Mouse (Mus musculus): ENCODE data around the gene Trappc5. TPM values are rescaled to one million over a fixed set of nuclear protein-coding genes. Genes with fewer than 3 reads are reported as not detected.

Gene Trappc5
- 47.2 and 48.8 TPM in 2 replicates for polyA plus RNA-seq (2016; fragmentation: Nextera tagmentation; extraction: Ambion mirVana)

DNA sequence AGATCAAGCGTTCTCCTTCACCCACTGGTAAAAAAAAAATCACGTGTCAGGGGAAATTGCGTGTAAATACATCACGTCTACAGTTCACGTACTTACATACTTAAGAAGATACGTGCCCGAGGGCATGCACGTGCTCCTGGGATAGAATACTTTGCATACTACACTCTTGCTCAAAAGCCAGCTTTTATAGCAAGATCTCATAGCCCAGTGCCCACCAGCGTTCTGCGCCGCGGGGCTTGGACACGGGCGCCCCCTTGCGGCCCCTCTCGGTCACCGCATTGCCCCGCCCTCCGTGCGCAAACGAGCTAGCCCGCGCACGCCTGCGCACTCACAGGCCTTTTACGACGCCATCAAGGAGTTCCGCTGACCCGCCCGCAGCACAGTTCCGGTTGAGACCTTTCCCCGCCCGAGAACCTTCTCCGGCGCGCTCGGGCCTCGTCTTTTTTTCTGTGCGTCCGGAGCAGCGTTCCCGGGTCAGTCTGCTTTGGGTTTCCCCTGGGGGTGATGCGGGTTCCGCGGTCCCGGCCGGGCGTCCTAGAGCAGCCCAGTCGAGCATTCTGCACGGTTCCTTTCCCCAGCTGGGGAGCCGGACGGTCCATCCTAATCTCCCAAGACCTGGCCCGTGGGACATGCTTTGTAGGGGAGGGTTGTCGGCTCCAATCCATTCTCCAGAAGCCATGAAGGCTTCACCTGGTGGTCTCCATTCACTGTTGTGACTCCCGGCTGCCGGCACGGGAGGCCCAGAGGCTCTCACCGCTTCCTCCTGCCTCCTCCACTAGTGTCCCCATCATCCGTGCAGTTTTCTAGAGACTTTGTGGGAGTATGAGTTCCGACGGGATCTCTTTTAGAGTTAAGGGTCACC, at the start of gene Trappc5:
Trappc5 (plus strand) TSS at position 169 of the 862 bp plus-strand sequence.
- Histone ChIP-seq H3K4me1 (peaks cover 22% of the 10 kb centered on the region), H3K9me3 (replicated peaks) (no peaks in the 10 kb centered on the region), H3K27ac (replicated peaks) (peak within 1 kb of the TSS; percentile 95), H3K27me3 (ENCODE audit: low read depth, poor library complexity, severe bottlenecking) (no peaks in the 10 kb centered on the region), H3K4me3 (peak within 1 kb of the TSS; percentile 89), H3K36me3 (peaks cover 30% of the 10 kb centered on the region)
- 2% methylated on average over 61 of the region's 61 CpGs for WGBS
- peak; percentile 93 for DNase-seq (ENCODE audit: low spot score)

DNA sequence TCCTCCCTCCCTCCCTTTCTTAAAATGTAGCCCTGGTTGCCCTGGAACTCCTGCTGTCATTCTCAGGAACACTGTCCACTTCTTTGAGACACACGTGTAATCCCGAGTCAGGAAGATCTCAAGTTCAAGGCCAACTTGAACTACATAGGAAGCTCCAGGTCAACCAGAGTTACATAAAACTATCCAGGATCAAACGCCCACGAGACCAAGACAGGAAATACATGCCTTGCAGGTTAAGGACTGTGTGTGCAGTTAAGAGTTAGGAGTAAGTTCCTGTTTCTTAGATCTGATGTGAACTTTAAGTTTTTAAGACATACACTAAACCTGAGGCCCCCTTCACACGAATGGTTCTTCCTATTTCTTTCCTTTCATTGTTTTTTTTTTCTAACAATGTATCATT, 49.1 kb upstream of the Trappc5 start:
- no peak for DNase-seq (ENCODE audit: low spot score)
- peaks cover 17% of the 10 kb centered on the region for H3K27me3 ChIP-seq (ENCODE audit: low read depth, poor library complexity, severe bottlenecking)
- H3K36me3 ChIP-seq: no peaks in the 10 kb centered on the region; the same call in 1 of the 2 replicates
- H3K27ac ChIP-seq (replicated peaks): no peak overlapping the region
- no peaks in the 10 kb centered on the region for H3K9me3 ChIP-seq (replicated peaks)
- no peak overlapping the region for H3K4me3 ChIP-seq
- 69% methylated on average over 5 of the region's 5 CpGs for WGBS
- peaks cover 18% of the 10 kb centered on the region for H3K4me1 ChIP-seq

- no peaks in the 10 kb centered on the region; the same call in 1 of the 2 replicates for H3K36me3 ChIP-seq
- WGBS: 28% methylated on average over 5 of the region's 5 CpGs
- H3K27ac ChIP-seq (replicated peaks): no peak overlapping the region
- DNase-seq (ENCODE audit: low spot score): no peak
- peaks cover 17% of the 10 kb centered on the region for H3K27me3 ChIP-seq (ENCODE audit: low read depth, poor library complexity, severe bottlenecking)
- peaks cover 13% of the 10 kb centered on the region for H3K4me1 ChIP-seq
- no peaks in the 10 kb centered on the region for H3K9me3 ChIP-seq (replicated peaks)
- H3K4me3 ChIP-seq: no peak overlapping the region
These were observed 48.1 kb upstream of the Trappc5 start for GRCm38 (mm10) chr8:3628014-3628413.

- peak; percentile 48 for DNase-seq (ENCODE audit: low spot score)
- Histone ChIP-seq H3K36me3 (peaks cover 1% of the 10 kb centered on the region; the same call in 1 of the 2 replicates), H3K27ac (replicated peaks) (peak within 1 kb of the TSS; percentile 77), H3K9me3 (replicated peaks) (no peaks in the 10 kb centered on the region), H3K27me3 (ENCODE audit: low read depth, poor library complexity, severe bottlenecking) (peaks cover 17% of the 10 kb centered on the region), H3K4me3 (peak within 1 kb of the TSS; percentile 67), H3K4me1 (peaks cover 13% of the 10 kb centered on the region)
- WGBS: 6% methylated on average over 47 of the region's 47 CpGs
These were observed 45.2 kb upstream of the Trappc5 start, which contains the start of gene Stxbp2 for GRCm38 (mm10) chr8:3630647-3631477. Stxbp2 (plus strand) TSS chr8:3630955.

GRCm38 (mm10) chr8:3631478-3631875, 44.6 kb upstream of the Trappc5 start:
- Histone ChIP-seq H3K9me3 (replicated peaks) (no peaks in the 10 kb centered on the region), H3K27ac (replicated peaks) (peak overlapping the region; percentile 77), H3K4me1 (peaks cover 13% of the 10 kb centered on the region), H3K27me3 (ENCODE audit: low read depth, poor library complexity, severe bottlenecking) (peaks cover 17% of the 10 kb centered on the region), H3K4me3 (peak overlapping the region; percentile 67), H3K36me3 (peaks cover 7% of the 10 kb centered on the region; the same call in 1 of the 2 replicates)
- WGBS: 23% methylated on average over 8 of the region's 8 CpGs
- DNase-seq (ENCODE audit: low spot score): no peak

DNA sequence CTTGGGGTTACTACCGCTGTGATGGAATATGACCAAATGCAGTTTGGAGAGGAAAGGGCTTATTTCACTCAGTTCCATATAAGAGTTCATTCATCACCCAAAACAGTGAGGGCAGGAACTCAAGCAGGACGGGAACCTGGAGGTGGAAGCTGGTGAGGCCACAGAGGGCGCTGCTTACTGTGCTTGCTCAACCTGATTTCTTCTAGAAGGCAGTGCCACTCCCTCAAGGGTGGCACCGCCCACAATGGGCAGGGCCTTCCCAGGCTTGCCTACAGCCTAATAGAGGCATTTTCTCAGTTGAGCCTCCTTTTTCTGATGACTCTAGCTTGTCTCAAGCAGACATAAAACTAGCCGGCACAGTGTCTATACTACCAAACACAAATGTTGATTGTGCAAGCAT, 30.3 kb upstream of the Trappc5 start:
- WGBS: 22% methylated on average over 5 of the region's 5 CpGs
- H3K9me3 ChIP-seq (replicated peaks): no peaks in the 10 kb centered on the region

GRCm38 (mm10) chr8:3646824-3647531, 29.1 kb upstream of the Trappc5 start:
- Histone ChIP-seq H3K9me3 (replicated peaks) (no peaks in the 10 kb centered on the region), H3K4me1 (no peaks in the 10 kb centered on the region), H3K27me3 (ENCODE audit: low read depth, poor library complexity, severe bottlenecking) (no peaks in the 10 kb centered on the region), H3K4me3 (no peak overlapping the region), H3K36me3 (no peaks in the 10 kb centered on the region), H3K27ac (replicated peaks) (no peak overlapping the region)
- DNase-seq (ENCODE audit: low spot score): no peak
- 86% methylated on average over 6 of the region's 6 CpGs for WGBS

More for the DNA sequence above, 30.3 kb upstream of the Trappc5 start:
- Histone ChIP-seq H3K27me3 (ENCODE audit: low read depth, poor library complexity, severe bottlenecking) (no peaks in the 10 kb centered on the region), H3K36me3 (no peaks in the 10 kb centered on the region), H3K4me3 (no peak overlapping the region), H3K4me1 (no peaks in the 10 kb centered on the region), H3K27ac (replicated peaks) (no peak overlapping the region)
- no peak for DNase-seq (ENCODE audit: low spot score)

GRCm38 (mm10) chr8:3647561-3647960, 28.5 kb upstream of the Trappc5 start:
- H3K27me3 ChIP-seq (ENCODE audit: low read depth, poor library complexity, severe bottlenecking): no peaks in the 10 kb centered on the region
- H3K4me3 ChIP-seq: no peak overlapping the region
- DNase-seq (ENCODE audit: low spot score): no peak
- no peaks in the 10 kb centered on the region for H3K9me3 ChIP-seq (replicated peaks)
- 76% methylated on average over 4 of the region's 4 CpGs for WGBS
- no peaks in the 10 kb centered on the region for H3K36me3 ChIP-seq
- no peak overlapping the region for H3K27ac ChIP-seq (replicated peaks)
- no peaks in the 10 kb centered on the region for H3K4me1 ChIP-seq

DNA sequence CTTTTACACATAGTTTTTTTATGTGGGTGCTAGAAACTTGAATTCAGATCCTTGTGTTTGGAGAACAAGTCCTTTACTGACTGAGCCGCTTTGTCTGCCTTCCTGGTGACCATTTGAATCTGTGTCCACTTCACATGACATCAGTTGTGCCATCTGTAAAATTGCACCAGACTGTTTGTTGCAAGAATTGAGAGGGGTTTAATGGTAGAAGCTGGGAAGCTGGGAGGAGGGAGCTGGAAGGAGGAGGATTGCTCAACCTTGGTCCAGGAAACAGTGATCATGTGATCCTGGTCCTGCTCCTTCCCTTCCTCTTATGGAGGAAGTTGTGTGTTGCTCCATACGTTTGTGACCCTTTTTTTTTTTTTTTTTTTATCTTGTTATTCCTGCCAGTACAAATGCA, 27.8 kb upstream of the Trappc5 start:
- no peak for DNase-seq (ENCODE audit: low spot score)
- Histone ChIP-seq H3K27ac (replicated peaks) (no peak overlapping the region), H3K9me3 (replicated peaks) (no peaks in the 10 kb centered on the region), H3K4me3 (no peak overlapping the region), H3K27me3 (ENCODE audit: low read depth, poor library complexity, severe bottlenecking) (no peaks in the 10 kb centered on the region), H3K4me1 (no peaks in the 10 kb centered on the region), H3K36me3 (no peaks in the 10 kb centered on the region)
- 72% methylated on average over 2 of the region's 2 CpGs for WGBS

DNA sequence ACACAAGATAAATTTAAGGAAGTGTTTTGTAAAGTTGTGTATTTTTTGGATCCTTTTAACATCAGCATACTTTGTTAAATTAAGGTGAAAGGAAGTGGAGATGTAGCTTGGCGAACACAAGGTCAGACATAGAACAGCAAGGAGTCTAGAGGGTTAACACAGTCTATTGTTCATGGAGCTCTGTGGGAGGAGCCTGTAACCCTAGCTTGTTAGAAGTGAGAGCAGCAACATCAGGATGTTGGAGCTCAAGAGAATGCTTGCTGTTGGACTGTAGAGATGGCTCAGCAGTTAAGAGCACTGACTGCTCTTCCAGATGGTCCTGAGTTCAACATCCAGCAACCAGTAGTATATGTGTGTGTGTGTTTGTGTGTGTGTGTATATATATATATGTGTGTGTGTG, 27.1 kb upstream of the Trappc5 start:
- WGBS: 44% methylated on average over 1 of the region's 1 CpGs
- DNase-seq (ENCODE audit: low spot score): no peak
- no peaks in the 10 kb centered on the region for H3K4me1 ChIP-seq
- no peak overlapping the region for H3K4me3 ChIP-seq
- H3K27ac ChIP-seq (replicated peaks): no peak overlapping the region
- H3K27me3 ChIP-seq (ENCODE audit: low read depth, poor library complexity, severe bottlenecking): no peaks in the 10 kb centered on the region
- H3K9me3 ChIP-seq (replicated peaks): no peaks in the 10 kb centered on the region
- no peaks in the 10 kb centered on the region for H3K36me3 ChIP-seq

DNA sequence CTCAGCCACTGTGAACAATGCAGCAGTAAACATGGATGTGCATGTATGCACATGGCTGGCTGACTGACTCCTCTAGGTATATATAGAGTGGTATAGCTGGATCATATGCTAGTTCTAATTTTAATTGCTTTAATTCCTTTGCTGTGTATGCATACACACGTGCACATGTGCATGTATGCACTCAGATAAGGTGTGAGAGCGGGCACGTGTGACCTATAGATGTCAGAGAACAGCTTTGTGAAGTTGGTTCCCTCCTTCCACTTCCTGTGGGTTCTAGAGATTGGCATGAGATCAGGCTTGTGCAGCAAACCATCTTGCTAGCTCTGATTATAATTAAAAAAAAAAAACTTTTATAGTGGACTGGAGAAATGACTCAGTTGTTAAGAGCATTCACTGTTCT, 23.3 kb upstream of the Trappc5 start:
- WGBS: 71% methylated on average over 3 of the region's 3 CpGs

More for the DNA sequence above, 23.3 kb upstream of the Trappc5 start:
- Histone ChIP-seq H3K9me3 (replicated peaks) (no peaks in the 10 kb centered on the region), H3K4me1 (peaks cover 11% of the 10 kb centered on the region), H3K27me3 (ENCODE audit: low read depth, poor library complexity, severe bottlenecking) (no peaks in the 10 kb centered on the region), H3K4me3 (no peak overlapping the region), H3K27ac (replicated peaks) (no peak overlapping the region), H3K36me3 (no peaks in the 10 kb centered on the region)
- DNase-seq (ENCODE audit: low spot score): no peak

Data from midbrain, embryonic 10.5 days (tissue).